Mouse (Mus musculus) ES-Bruce4 (cell line): ENCODE results near the gene Exosc8.
"Not testable (repeated sequence)": the region's sequence is repeated elsewhere in the genome, so short reads cannot be mapped to it uniquely, and the experiment has no call there.

Experiments used
- CTCF ChIP-seq: IDR thresholded peaks from one replicate; pipeline ENCODE4 v1.8.1; 2011; ENCODE audit warnings: low read depth, low read length
- EP300 ChIP-seq: IDR thresholded peaks from 2 replicates; pipeline ENCODE4 v1.6.1; 2011; ENCODE audit warnings: low read depth, low read length; ENCODE audit not compliant: insufficient read depth
- POLR2A ChIP-seq: IDR thresholded peaks from one replicate; pipeline ENCODE4 v1.8.1; 2011; ENCODE audit warnings: low read length; ENCODE audit not compliant: insufficient read depth

DNA sequence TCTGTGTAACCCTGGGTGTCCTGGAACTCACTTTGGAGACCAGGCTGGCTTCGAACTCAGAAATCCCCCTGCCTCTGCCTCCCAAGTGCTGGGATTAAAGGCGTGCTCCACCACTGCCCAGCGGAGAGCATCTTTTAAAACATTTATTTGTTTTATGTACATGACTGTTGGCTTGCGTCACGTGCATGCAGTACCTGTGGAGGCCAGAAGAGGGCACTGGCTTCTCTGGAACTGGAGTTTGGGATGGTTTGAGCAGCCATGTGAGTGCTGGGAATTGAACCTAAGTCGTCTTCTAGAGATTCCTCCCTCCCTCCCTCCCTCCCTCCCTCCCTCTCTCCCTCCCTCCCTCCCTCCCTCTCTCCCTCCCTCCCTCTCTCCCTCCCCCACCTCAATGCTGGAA lies 30.3 kb upstream of the Exosc8 start:
- TF ChIP-seq POLR2A, EP300: not testable (repeated sequence)
- peak; percentile 65 for TF ChIP-seq CTCF
